Comparison of ENCODE assay signal across 11 mouse cellular contexts in genomic region chr1:64300951-64301529, GRCm38 (mm10).
DNase-seq lines count a peak whose midpoint lies in the region; TF ChIP-seq lines count a peak whose summit lies in the region.
"Had no signal": no experiment of that assay in that cellular context is flagged by ENCODE, and none has a peak within 500 bp of the region (broad histone marks: within the 10 kb centered on the region; RNA-seq: fewer than 3 reads in every experiment).

No protein-coding gene starts in this region.

- no peaks in the 10 kb centered on the region for H3K79me2 ChIP-seq in C2C12 (ENCODE audit: control insufficient read depth, insufficient read depth)

- no peak overlapping the region for H3K4me3 ChIP-seq in kidney, adult 2 months (ENCODE audit: insufficient read depth, low read depth, low read length)
- H3K4me3 ChIP-seq in C2C12 (ENCODE audit: insufficient read depth, poor library complexity, severe bottlenecking): no peak overlapping the region
- H3K4me3 ChIP-seq in bone marrow macrophage, adult 2 months (ENCODE audit: insufficient read depth, low read length): peak overlapping the region; percentile 48
- peak overlapping the region; percentile 16 for H3K4me3 ChIP-seq in megakaryocyte, embryonic 14.5 days (replicated peaks)
- H3K4me3 ChIP-seq: forebrain, embryonic 13.5 days; midbrain, embryonic 13.5 days had no signal

- H3K79me3 ChIP-seq in C2C12 (ENCODE audit: low read depth): no peaks in the 10 kb centered on the region

- no peaks in the 10 kb centered on the region for H3K36me3 ChIP-seq in kidney, adult 2 months (ENCODE audit: control insufficient read depth, insufficient read depth, low read length)
- H3K36me3 ChIP-seq in C2C12 (ENCODE audit: control insufficient read depth, insufficient read depth): no peaks in the 10 kb centered on the region
- H3K36me3 ChIP-seq in megakaryocyte, embryonic 14.5 days (replicated peaks; ENCODE audit: low read length): no peaks in the 10 kb centered on the region
- H3K36me3 ChIP-seq: midbrain, embryonic 13.5 days had no signal

- TF ChIP-seq CTCF in kidney, adult 2 months (conservative IDR thresholded peaks at IDR 0.05; ENCODE audit: insufficient read depth, insufficient read length, low read depth, low read length): no peak
- TF ChIP-seq CTCF in C2C12 (IDR thresholded peaks at IDR 0.05; ENCODE audit: control insufficient read depth, insufficient read depth, insufficient read length): no peak
- no peak for TF ChIP-seq CTCF in bone marrow macrophage, adult 2 months (IDR thresholded peaks at IDR 0.05; ENCODE audit: low read depth, low read length)

- no peaks in the 10 kb centered on the region for H3K9me3 ChIP-seq in megakaryocyte, embryonic 14.5 days
- H3K9me3 ChIP-seq: forebrain, embryonic 13.5 days; midbrain, embryonic 13.5 days had no signal

- peak overlapping the region; percentile 88 for H3K27ac ChIP-seq in kidney, adult 2 months (ENCODE audit: insufficient read depth, low read depth, low read length)
- H3K27ac ChIP-seq in bone marrow macrophage, adult 2 months (ENCODE audit: insufficient read depth, low read depth, low read length): peak overlapping the region; percentile 99
- H3K27ac ChIP-seq: forebrain, embryonic 13.5 days; hindbrain, postnatal 0 days; midbrain, embryonic 13.5 days had no signal

- TF ChIP-seq POLR2A in kidney, adult 2 months (IDR thresholded peaks at IDR 0.05; ENCODE audit: low read depth, low read length): no peak
- TF ChIP-seq POLR2A in bone marrow macrophage, adult 2 months (IDR thresholded peaks at IDR 0.05; ENCODE audit: borderline replicate concordance, low read depth, low read length): no peak

- H3ac ChIP-seq in C2C12 (ENCODE audit: control insufficient read depth, insufficient read length, low read depth): no peak overlapping the region

- DNase-seq in kidney, adult 2 months: no peak
- no peak for DNase-seq in kidney, adult 8-10 months
- no peak for DNase-seq in layer of hippocampus, postnatal 36 days
- no peak for DNase-seq in c-Kit-positive CD71-positive TER-119-positive erythroid progenitor cells, embryonic 14.5 days (ENCODE audit: low spot score)
- DNase-seq in adrenal gland, postnatal 4 days (ENCODE audit: low spot score in 2 of 2): no peak

- no peaks in the 10 kb centered on the region for H3K27me3 ChIP-seq in kidney, adult 2 months (replicated peaks; ENCODE audit: control insufficient read depth, insufficient read depth, low read length)
- no peaks in the 10 kb centered on the region for H3K27me3 ChIP-seq in C2C12 (ENCODE audit: control insufficient read depth, insufficient read depth, insufficient read length)
- H3K27me3 ChIP-seq in megakaryocyte, embryonic 14.5 days (replicated peaks): no peaks in the 10 kb centered on the region
- H3K27me3 ChIP-seq: forebrain, embryonic 13.5 days; midbrain, embryonic 13.5 days had no signal

- H3K4me1 ChIP-seq in kidney, adult 2 months (ENCODE audit: control insufficient read depth, insufficient read depth, low read length): no peaks in the 10 kb centered on the region
- peaks cover 43% of the 10 kb centered on the region for H3K4me1 ChIP-seq in bone marrow macrophage, adult 2 months (ENCODE audit: control insufficient read depth, insufficient read depth, low read length)
- H3K4me1 ChIP-seq in megakaryocyte, embryonic 14.5 days: peaks cover 40% of the 10 kb centered on the region

- 77% methylated on average over 8 of the region's 8 CpGs for WGBS in kidney, adult 2 months

TF ChIP-seq in C2C12, 6 proteins besides CTCF, POLR2A, EP300 and RAD21:
- TF ChIP-seq CEBPB (IDR thresholded peaks at IDR 0.05; ENCODE audit: low read depth): peak; percentile 87
- no peak for TF ChIP-seq FOSL1 (IDR thresholded peaks at IDR 0.05; ENCODE audit: insufficient read depth, low read length, poor library complexity, severe bottlenecking)
TF ChIP-seq in C2C12: peak in this region for 1.

Comparison
In these comparisons a context has a peak if more than half of its experiments do, and no peak if none do; other contexts are left out.
1. H3K4me3 ChIP-seq: peak in bone marrow macrophage, adult 2 months (single experiment) and megakaryocyte, embryonic 14.5 days (single experiment); none in kidney, adult 2 months (single experiment) and C2C12 (single experiment).